Mouse (Mus musculus) liver, embryonic 14.5 days (tissue): Measurements from ENCODE around the gene Agbl4. TPM values are rescaled to one million over a fixed set of nuclear protein-coding genes. Genes with fewer than 3 reads are reported as not detected.

Source experiments
- ATAC-seq: fragments of 200-750 bp; cut with Nextera tagmentation; 2 replicates; pipeline ENCODE4 v1.8.0; 2017; ENCODE audit warnings: moderate number of reproducible peaks, mild to moderate bottlenecking, moderate library complexity; ENCODE audit not compliant: insufficient read depth
- DNase-seq, 3 experiments: peaks; one replicate each; pipeline ENCODE4 v3.0.0-alpha.2; 2012 to 2013; ENCODE audit warnings: low read depth in 3 of 3, low spot score in 3 of 3
- H3K27ac ChIP-seq: fragments of 300-500 bp; sonication (generic); 2 replicates; pipeline ENCODE4 v1.5.1; 2014; ENCODE audit warnings: moderate library complexity, mild to moderate bottlenecking, control low read depth, inconsistent platforms
- H3K27me3 ChIP-seq: fragments of 300-500 bp; sonication (generic); 2 replicates; pipeline ENCODE4 v1.6.1; 2014; ENCODE audit warnings: mild to moderate bottlenecking, low read length, moderate library complexity; ENCODE audit not compliant: control insufficient read depth, insufficient read depth
- H3K36me3 ChIP-seq: fragments of 300-500 bp; sonication (generic); replicated peaks from 2 replicates; pipeline ENCODE4 v1.6.1; 2014; ENCODE audit warnings: low read depth; ENCODE audit not compliant: control insufficient read depth, insufficient read depth
- H3K4me1 ChIP-seq, 2 experiments: fragments of 200-500 bp in 1 of 2; fragments of 300-500 bp in 1 of 2; sonication (generic) in 1 of 2; replicated peaks; 2 replicates each; pipeline ENCODE4 v1.6.1; 2012 to 2014; ENCODE audit warnings: antibody characterized with exemption in 1 of 2, inconsistent platforms in 1 of 2, low read length in 1 of 2; ENCODE audit not compliant: control insufficient read depth in 2 of 2, insufficient read depth in 2 of 2
- H3K4me2 ChIP-seq: fragments of 300-500 bp; sonication (generic); 2 replicates; pipeline ENCODE4 v1.6.1; 2014; ENCODE audit warnings: low read depth, mild to moderate bottlenecking, control low read depth, moderate library complexity
- H3K4me3 ChIP-seq, 2 experiments: fragments of 200-500 bp in 1 of 2; fragments of 300-500 bp in 1 of 2; sonication (generic) in 1 of 2; 2 replicates each; pipeline ENCODE4 v1.5.1; 2012 to 2014; ENCODE audit warnings: low read depth in 2 of 2, low read length in 2 of 2, mild to moderate bottlenecking in 2 of 2, control low read depth in 1 of 2, inconsistent platforms in 1 of 2, moderate library complexity in 1 of 2; ENCODE audit not compliant: insufficient read depth in 1 of 2
- H3K9ac ChIP-seq: fragments of 300-500 bp; sonication (generic); replicated peaks from 2 replicates; pipeline ENCODE4 v1.6.1; 2014; ENCODE audit warnings: mild to moderate bottlenecking, control low read depth, moderate library complexity
- H3K9me3 ChIP-seq: fragments of 300-500 bp; sonication (generic); 2 replicates; pipeline ENCODE4 v1.6.1; 2016; ENCODE audit warnings: low read length, mixed read lengths; ENCODE audit not compliant: control insufficient read depth
- CTCF ChIP-seq: IDR thresholded peaks from 2 replicates; pipeline ENCODE4 v1.5.1; 2016; ENCODE audit warnings: antibody characterized with exemption, low read depth, control low read depth
- EP300 ChIP-seq: IDR thresholded peaks from 2 replicates; pipeline ENCODE4 v1.6.1; 2016; ENCODE audit warnings: antibody characterized with exemption, low read depth
- WGBS: fragments of 180-500 bp; shearing (Covaris S2); extraction: QIAGEN DNeasy Blood & Tissue Kit; methylation state at CpG from one replicate; pipeline ENCODE4 v1.1.7; 2014; ENCODE audit not compliant: insufficient replicate concordance; 5-methylcytosine and 5-hydroxymethylcytosine counted together
- polyA plus RNA-seq, 2 experiments: library from polyadenylated mRNA; depleted of rRNA in 1 of 2; stranded (reverse) in 1 of 2; unstranded in 1 of 2; fragments of >200 nt; fragmentation: Nextera tagmentation in 1 of 2; extraction: Ambion mirVana in 1 of 2; gene quantifications; 2 replicates each; pipeline versions ENCODE4 v1.2.1 to v1.2.3; 2012 to 2014

Agbl4 gene
- polyA plus RNA-seq, 2 experiments, result not detected

- WGBS, result 46% methylated on average over 2 of the region's 2 CpGs
- DNase-seq (no peak), ATAC-seq (no peak)
- no peaks in the 10 kb centered on the region for H3K4me1 ChIP-seq
- H3K27ac ChIP-seq, result no peak overlapping the region
- H3K27me3 ChIP-seq, result no peaks in the 10 kb centered on the region
- TF ChIP-seq CTCF, result no peak
- H3K4me2 ChIP-seq, result no peak overlapping the region
- no peak overlapping the region for H3K4me3 ChIP-seq
- H3K9me3 ChIP-seq, result no peaks in the 10 kb centered on the region
- no peak overlapping the region for H3K9ac ChIP-seq
- no peaks in the 10 kb centered on the region for H3K36me3 ChIP-seq
These were observed 604.2 kb downstream of the Agbl4 start for GRCm38 (mm10) chr4:111001641-111002040.

GRCm38 (mm10) chr4:111004719-111005479 is 607.4 kb downstream of the Agbl4 start:
- Histone ChIP-seq H3K4me3 (no peak overlapping the region), H3K9me3 (no peaks in the 10 kb centered on the region), H3K9ac (no peak overlapping the region), H3K4me1 (no peaks in the 10 kb centered on the region), H3K4me2 (no peak overlapping the region), H3K27ac (no peak overlapping the region), H3K27me3 (no peaks in the 10 kb centered on the region), H3K36me3 (no peaks in the 10 kb centered on the region)
- ATAC-seq (no peak), DNase-seq (no peak)
- TF ChIP-seq CTCF, result no peak
- no peak for TF ChIP-seq EP300
- WGBS, result 37% methylated on average over 1 of the region's 1 CpGs

- DNase-seq, result no peak
- Histone ChIP-seq H3K9me3 (no peaks in the 10 kb centered on the region), H3K27me3 (no peaks in the 10 kb centered on the region), H3K4me2 (no peak overlapping the region), H3K27ac (no peak overlapping the region), H3K4me1 (no peaks in the 10 kb centered on the region), H3K36me3 (no peaks in the 10 kb centered on the region), H3K9ac (no peak overlapping the region), H3K4me3 (no peak overlapping the region)
- WGBS, result 60% methylated on average over 4 of the region's 4 CpGs
- TF ChIP-seq CTCF, result no peak
- ATAC-seq, result no peak
These were observed 621.9 kb downstream of the Agbl4 start for GRCm38 (mm10) chr4:111019376-111019775.

GRCm38 (mm10) chr4:111067330-111067729 is 669.9 kb downstream of the Agbl4 start:
- TF ChIP-seq EP300, result no peak
- no peak for TF ChIP-seq CTCF
- Histone ChIP-seq H3K9ac (no peak overlapping the region), H3K9me3 (no peaks in the 10 kb centered on the region)

GRCm38 (mm10) chr4:111073738-111074497 is 676.5 kb downstream of the Agbl4 start:
- no peak overlapping the region for H3K9ac ChIP-seq
- no peak overlapping the region for H3K27ac ChIP-seq
- H3K36me3 ChIP-seq, result no peaks in the 10 kb centered on the region
- TF ChIP-seq EP300, result no peak
- TF ChIP-seq CTCF, result no peak
- no peak for DNase-seq
- no peak overlapping the region for H3K4me2 ChIP-seq
- no peak for ATAC-seq
- no peaks in the 10 kb centered on the region for H3K9me3 ChIP-seq
- 49% methylated on average over 6 of the region's 7 CpGs for WGBS
- no peak overlapping the region for H3K4me3 ChIP-seq
- no peaks in the 10 kb centered on the region for H3K27me3 ChIP-seq
- H3K4me1 ChIP-seq, result no peaks in the 10 kb centered on the region

More at GRCm38 (mm10) chr4:111067330-111067729, 669.9 kb downstream of the Agbl4 start:
- H3K4me3 ChIP-seq, result no peak overlapping the region
- no peaks in the 10 kb centered on the region for H3K27me3 ChIP-seq
- no peak overlapping the region for H3K27ac ChIP-seq
- ATAC-seq, result no peak
- H3K4me2 ChIP-seq, result no peak overlapping the region
- no peaks in the 10 kb centered on the region for H3K4me1 ChIP-seq
- WGBS, result 62% methylated on average over 3 of the region's 3 CpGs
- DNase-seq, result no peak
- no peaks in the 10 kb centered on the region for H3K36me3 ChIP-seq
